Mouse (Mus musculus) heart, embryonic 16.5 days (tissue): ENCODE results near the gene Muc2. TPM values are rescaled to one million over a fixed set of nuclear protein-coding genes. Genes with fewer than 3 reads are reported as not detected.

Experiments
- ATAC-seq: fragments of 200-750 bp; cut with Nextera tagmentation; replicated peaks from 2 replicates; pipeline ENCODE4 v1.8.0; 2017; ENCODE audit warnings: moderate number of reproducible peaks; ENCODE audit not compliant: insufficient read depth, low FRiP score; ENCODE audit errors: extremely low read depth
- H3K27ac ChIP-seq: fragments of 300-500 bp; sonication (generic); 2 replicates; pipeline ENCODE4 v1.5.1; 2014; ENCODE audit warnings: mild to moderate bottlenecking, low read length, control low read depth, moderate library complexity
- H3K27me3 ChIP-seq: fragments of 300-500 bp; sonication (generic); 2 replicates; pipeline ENCODE4 v1.6.1; 2014; ENCODE audit warnings: low read length, mixed read lengths; ENCODE audit not compliant: control insufficient read depth, insufficient read depth
- H3K36me3 ChIP-seq: fragments of 300-500 bp; sonication (generic); 2 replicates; pipeline ENCODE4 v1.6.1; 2014; ENCODE audit not compliant: control insufficient read depth, insufficient read depth
- H3K4me1 ChIP-seq: fragments of 300-500 bp; sonication (generic); 2 replicates; pipeline ENCODE4 v1.6.1; 2014; ENCODE audit warnings: low read length, mixed read lengths; ENCODE audit not compliant: control insufficient read depth, insufficient read depth
- H3K4me2 ChIP-seq: fragments of 300-500 bp; sonication (generic); 2 replicates; pipeline ENCODE4 v1.6.1; 2014; ENCODE audit warnings: low read depth, mild to moderate bottlenecking, control low read depth, low read length
- H3K4me3 ChIP-seq: fragments of 300-500 bp; sonication (generic); 2 replicates; pipeline ENCODE4 v1.5.1; 2014; ENCODE audit warnings: mild to moderate bottlenecking, control low read depth, low read length
- H3K9ac ChIP-seq: fragments of 300-500 bp; sonication (generic); 2 replicates; pipeline ENCODE4 v1.6.1; 2014; ENCODE audit warnings: low read length, control low read depth
- H3K9me3 ChIP-seq: fragments of 300-500 bp; sonication (generic); replicated peaks from 2 replicates; pipeline ENCODE4 v1.6.1; 2016; ENCODE audit warnings: low read length; ENCODE audit not compliant: control insufficient read depth
- WGBS: fragments of 180-500 bp; shearing (Covaris S2); extraction: QIAGEN DNeasy Blood & Tissue Kit; methylation state at CpG from one replicate; pipeline ENCODE4 v1.1.7; 2014; 5-methylcytosine and 5-hydroxymethylcytosine counted together
- polyA plus RNA-seq: library from polyadenylated mRNA; unstranded; fragments of >200 nt; fragmentation: Nextera tagmentation; extraction: Ambion mirVana; gene quantifications from 2 replicates; pipeline ENCODE4 v1.2.1, GENCODE M21; 2015

Gene Muc2
- polyA plus RNA-seq = 0.31 and 1.1 TPM in 2 replicates

DNA sequence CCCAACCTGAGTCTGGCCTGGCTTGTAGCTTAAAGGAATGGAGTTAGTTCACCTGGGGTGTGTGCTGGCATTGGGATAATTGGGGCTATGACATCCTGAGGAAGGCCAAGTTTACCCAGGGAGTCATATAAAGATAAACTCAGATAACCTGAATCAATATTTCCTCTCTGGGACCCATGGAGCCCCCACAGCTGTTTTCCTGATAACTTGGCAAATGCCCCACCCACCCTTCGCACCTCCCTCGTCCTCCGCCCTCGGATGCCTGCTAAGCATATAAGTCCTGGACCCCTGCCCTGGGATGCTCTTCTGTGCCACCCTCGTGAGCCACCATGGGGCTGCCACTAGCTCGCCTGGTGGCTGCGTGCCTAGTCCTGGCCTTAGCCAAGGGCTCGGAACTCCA is at the start of gene Muc2:
Gene Muc2 (plus strand): TSS at position 301 of the 400 bp plus-strand sequence.
- H3K9ac ChIP-seq = no peak within 1 kb of the TSS
- no peak within 1 kb of the TSS for H3K27ac ChIP-seq
- H3K4me1 ChIP-seq = no peaks in the 10 kb centered on the region
- H3K9me3 ChIP-seq = peaks cover 5% of the 10 kb centered on the region; the same call in 1 of the 2 replicates
- ATAC-seq = no peak
- no peaks in the 10 kb centered on the region for H3K36me3 ChIP-seq
- 69% methylated on average over 8 of the region's 8 CpGs for WGBS
- peaks cover 14% of the 10 kb centered on the region; the same call in 1 of the 2 replicates for H3K27me3 ChIP-seq
- H3K4me2 ChIP-seq = no peak within 1 kb of the TSS
- H3K4me3 ChIP-seq = no peak within 1 kb of the TSS

DNA sequence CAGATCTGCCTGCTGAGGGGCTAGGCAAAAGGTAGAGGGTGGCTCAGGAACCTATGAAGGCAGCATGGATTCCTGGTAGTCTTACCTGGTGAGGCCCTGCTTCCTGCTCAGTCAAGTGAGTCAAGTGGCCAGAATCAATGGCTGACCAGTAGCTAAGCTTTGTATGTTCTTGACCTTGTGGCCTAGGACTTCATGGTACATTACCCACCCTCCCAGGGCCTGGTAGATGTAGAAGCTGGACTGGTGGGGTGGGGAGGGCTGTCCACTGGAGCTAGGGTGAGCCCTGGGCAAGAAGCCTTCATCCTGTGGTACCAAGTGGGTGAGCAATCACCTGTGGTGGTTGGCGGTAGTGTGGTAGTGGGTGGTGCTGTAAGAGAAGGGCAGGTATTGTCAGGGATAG is 47.8 kb upstream of the Muc2 start:
- H3K9ac ChIP-seq = no peak overlapping the region
- H3K27ac ChIP-seq = no peak overlapping the region
- no peak for ATAC-seq
- no peaks in the 10 kb centered on the region for H3K27me3 ChIP-seq
- H3K4me2 ChIP-seq = no peak overlapping the region
- no peaks in the 10 kb centered on the region for H3K9me3 ChIP-seq
- WGBS = 67% methylated on average over 1 of the region's 1 CpGs
- no peaks in the 10 kb centered on the region for H3K4me1 ChIP-seq
- H3K36me3 ChIP-seq = no peaks in the 10 kb centered on the region
- H3K4me3 ChIP-seq = no peak overlapping the region

GRCm38 (mm10) chr7:141643160-141643559 is 47.0 kb upstream of the Muc2 start:
- Histone ChIP-seq H3K9ac (no peak overlapping the region), H3K4me1 (no peaks in the 10 kb centered on the region), H3K4me3 (no peak overlapping the region), H3K9me3 (no peaks in the 10 kb centered on the region), H3K27ac (no peak overlapping the region), H3K4me2 (no peak overlapping the region), H3K27me3 (no peaks in the 10 kb centered on the region), H3K36me3 (no peaks in the 10 kb centered on the region)
- 49% methylated on average over 3 of the region's 3 CpGs for WGBS
- no peak for ATAC-seq

DNA sequence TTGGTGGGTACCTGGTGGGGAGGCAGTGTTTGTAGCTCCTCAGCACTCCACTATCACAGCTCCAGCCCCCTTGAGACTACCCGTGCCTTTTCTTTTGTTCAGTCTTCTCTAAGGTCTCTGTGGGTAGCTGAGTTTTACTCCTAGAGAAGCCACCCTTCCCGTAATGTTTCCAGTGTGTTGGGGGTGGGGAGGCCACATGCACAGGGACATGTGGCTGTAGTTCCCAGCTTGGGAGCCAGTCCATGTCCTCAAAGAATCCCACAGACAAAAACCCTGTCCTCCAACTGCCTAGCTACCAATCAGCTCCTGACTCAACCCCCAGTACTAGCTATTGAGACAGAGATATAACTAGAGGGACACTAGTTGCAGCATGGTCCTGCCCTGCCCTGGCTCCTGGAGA is 43.1 kb upstream of the Muc2 start:
- Histone ChIP-seq H3K27me3 (no peaks in the 10 kb centered on the region), H3K9me3 (no peaks in the 10 kb centered on the region), H3K4me1 (no peaks in the 10 kb centered on the region), H3K9ac (no peak overlapping the region), H3K27ac (no peak overlapping the region), H3K4me2 (no peak overlapping the region), H3K4me3 (no peak overlapping the region), H3K36me3 (no peaks in the 10 kb centered on the region)
- ATAC-seq = no peak
- 64% methylated on average over 2 of the region's 2 CpGs for WGBS

- WGBS = 74% methylated on average over 11 of the region's 11 CpGs
- Histone ChIP-seq H3K4me1 (no peaks in the 10 kb centered on the region), H3K27me3 (no peaks in the 10 kb centered on the region), H3K27ac (no peak overlapping the region), H3K9ac (no peak overlapping the region), H3K4me2 (no peak overlapping the region), H3K9me3 (no peaks in the 10 kb centered on the region), H3K36me3 (no peaks in the 10 kb centered on the region), H3K4me3 (no peak overlapping the region)
- no peak for ATAC-seq
These were observed 42.3 kb upstream of the Muc2 start for GRCm38 (mm10) chr7:141647815-141648214.

- no peak overlapping the region for H3K4me2 ChIP-seq
- 49% methylated on average over 7 of the region's 7 CpGs for WGBS
These were observed 37.9 kb upstream of the Muc2 start for GRCm38 (mm10) chr7:141652191-141652590.

GRCm38 (mm10) chr7:141660346-141660745 is 29.8 kb upstream of the Muc2 start:
- Histone ChIP-seq H3K36me3 (no peaks in the 10 kb centered on the region), H3K9ac (no peak overlapping the region), H3K27me3 (no peaks in the 10 kb centered on the region), H3K9me3 (no peaks in the 10 kb centered on the region), H3K4me1 (peaks cover 19% of the 10 kb centered on the region), H3K4me3 (no peak overlapping the region), H3K27ac (peak overlapping the region; percentile 49; the same call in 1 of the 2 replicates), H3K4me2 (no peak overlapping the region)
- WGBS = 28% methylated on average over 1 of the region's 1 CpGs
- ATAC-seq = no peak

More at GRCm38 (mm10) chr7:141652191-141652590, 37.9 kb upstream of the Muc2 start:
- no peaks in the 10 kb centered on the region for H3K36me3 ChIP-seq
- ATAC-seq = no peak
- H3K9me3 ChIP-seq = no peaks in the 10 kb centered on the region
- H3K27me3 ChIP-seq = no peaks in the 10 kb centered on the region
- no peaks in the 10 kb centered on the region for H3K4me1 ChIP-seq
- no peak overlapping the region for H3K4me3 ChIP-seq
- no peak overlapping the region for H3K9ac ChIP-seq
- no peak overlapping the region for H3K27ac ChIP-seq

- H3K36me3 ChIP-seq = no peaks in the 10 kb centered on the region
- no peaks in the 10 kb centered on the region for H3K27me3 ChIP-seq
- ATAC-seq = peak; percentile 81
- no peak overlapping the region for H3K9ac ChIP-seq
- H3K4me3 ChIP-seq = no peak overlapping the region
- H3K9me3 ChIP-seq = no peaks in the 10 kb centered on the region
- WGBS = 41% methylated on average over 3 of the region's 3 CpGs
- no peak overlapping the region for H3K4me2 ChIP-seq
- H3K4me1 ChIP-seq = peaks cover 19% of the 10 kb centered on the region
- H3K27ac ChIP-seq = no peak overlapping the region
These were observed 28.7 kb upstream of the Muc2 start for GRCm38 (mm10) chr7:141661481-141661880.

DNA sequence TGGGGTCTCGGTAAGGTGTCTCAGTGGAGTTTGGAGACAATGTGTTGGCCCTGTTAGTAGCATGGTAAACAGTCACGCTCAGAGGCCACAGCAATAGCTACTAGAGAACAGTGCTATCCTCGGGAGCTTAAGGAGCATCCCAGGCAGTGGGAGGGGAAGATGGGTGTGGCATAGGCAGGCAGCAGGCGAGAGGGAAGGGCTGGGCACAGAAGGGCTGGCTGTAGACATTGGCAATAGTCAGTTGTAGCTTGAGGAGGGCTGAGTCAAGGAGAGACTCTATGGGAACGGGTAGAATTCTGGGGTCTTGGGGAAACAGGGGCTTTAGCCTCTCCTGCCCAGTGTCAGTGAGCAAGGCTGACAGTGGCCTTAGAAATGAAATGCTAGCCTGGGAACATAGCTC is 27.9 kb upstream of the Muc2 start:
- WGBS = 66% methylated on average over 5 of the region's 5 CpGs
- Histone ChIP-seq H3K9me3 (no peaks in the 10 kb centered on the region), H3K4me3 (no peak overlapping the region), H3K4me2 (no peak overlapping the region), H3K27me3 (no peaks in the 10 kb centered on the region), H3K36me3 (no peaks in the 10 kb centered on the region), H3K4me1 (peaks cover 19% of the 10 kb centered on the region), H3K9ac (no peak overlapping the region), H3K27ac (no peak overlapping the region)
- no peak for ATAC-seq
